Mouse (Mus musculus) heart, embryonic 12.5 days (tissue): Measurements from ENCODE around the gene Gper1. TPM values are rescaled to one million over a fixed set of nuclear protein-coding genes. Genes with fewer than 3 reads are reported as not detected.
"Not testable (repeated sequence)": the region's sequence is repeated elsewhere in the genome, so short reads cannot be mapped to it uniquely, and the experiment has no call there.

Experiments
- ATAC-seq: fragments of 200-750 bp; cut with Nextera tagmentation; 2 replicates; pipeline ENCODE4 v1.8.0; 2017; ENCODE audit warnings: moderate TSS enrichment, moderate library complexity; ENCODE audit not compliant: insufficient number of reproducible peaks, low FRiP score
- H3K27ac ChIP-seq: fragments of 300-500 bp; sonication (generic); 2 replicates; pipeline ENCODE4 v1.5.1; 2016; ENCODE audit warnings: mild to moderate bottlenecking, moderate library complexity; ENCODE audit not compliant: poor library complexity, severe bottlenecking
- H3K27me3 ChIP-seq: fragments of 300-500 bp; sonication (generic); replicated peaks from 2 replicates; pipeline ENCODE4 v1.6.1; 2016; ENCODE audit warnings: mild to moderate bottlenecking, moderate library complexity
- H3K36me3 ChIP-seq: fragments of 300-500 bp; sonication (generic); 2 replicates; pipeline ENCODE4 v1.6.1; 2016; ENCODE audit warnings: mild to moderate bottlenecking, moderate library complexity
- H3K4me1 ChIP-seq: fragments of 300-500 bp; sonication (generic); replicated peaks from 2 replicates; pipeline ENCODE4 v1.6.1; 2016; ENCODE audit warnings: mild to moderate bottlenecking
- H3K4me2 ChIP-seq: fragments of 300-500 bp; sonication (generic); 2 replicates; pipeline ENCODE4 v1.6.1; 2016; ENCODE audit warnings: mild to moderate bottlenecking, moderate library complexity
- H3K4me3 ChIP-seq: fragments of 300-500 bp; sonication (generic); 2 replicates; pipeline ENCODE4 v1.5.1; 2016; ENCODE audit warnings: mild to moderate bottlenecking
- H3K9ac ChIP-seq: fragments of 300-500 bp; sonication (generic); 2 replicates; pipeline ENCODE4 v1.6.1; 2016; ENCODE audit warnings: mild to moderate bottlenecking, moderate library complexity
- H3K9me3 ChIP-seq: fragments of 300-500 bp; sonication (generic); replicated peaks from 2 replicates; pipeline ENCODE4 v1.6.1; 2016; ENCODE audit warnings: mild to moderate bottlenecking, moderate library complexity
- WGBS: fragments of 180-500 bp; shearing (Covaris S2); methylation state at CpG from one replicate; pipeline ENCODE4 v1.1.7; 2016; 5-methylcytosine and 5-hydroxymethylcytosine counted together
- polyA plus RNA-seq: library from polyadenylated mRNA; unstranded; fragments of >200 nt; fragmentation: Nextera tagmentation; extraction: Ambion mirVana; gene quantifications from 2 replicates; pipeline ENCODE4 v1.2.1, GENCODE M21; 2016

Gene Gper1
- polyA plus RNA-seq, 1 experiment from 2014 or later = 0.79 TPM

DNA sequence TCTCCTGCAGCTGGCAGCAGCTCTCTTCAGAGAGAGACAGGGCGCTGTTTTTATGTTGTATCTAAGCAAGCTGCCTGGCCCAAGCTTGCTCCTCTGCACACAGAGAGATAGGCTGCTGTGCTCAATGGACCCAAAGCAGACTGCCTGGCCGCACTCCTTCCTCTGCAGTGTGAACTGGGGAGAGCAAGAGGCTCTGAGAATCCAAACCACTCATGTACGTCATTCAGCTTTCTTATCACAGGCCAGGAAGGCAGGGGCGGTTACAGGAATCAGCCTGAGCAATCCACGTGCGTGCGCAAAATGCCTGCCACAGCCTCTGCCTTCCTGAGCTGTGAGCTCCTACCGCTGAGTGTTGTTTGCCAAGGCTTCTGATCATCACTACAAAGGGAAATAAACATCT, 40.2 kb upstream of the Gper1 start:
- no peaks in the 10 kb centered on the region for H3K36me3 ChIP-seq
- H3K27me3 ChIP-seq = no peaks in the 10 kb centered on the region
- peak overlapping the region; percentile 98 for H3K27ac ChIP-seq
- H3K4me3 ChIP-seq = peak overlapping the region; percentile 80
- peaks cover 87% of the 10 kb centered on the region for H3K4me1 ChIP-seq
- ATAC-seq = peak; percentile 72
- peak overlapping the region; percentile 49 for H3K9ac ChIP-seq
- 8% methylated on average over 8 of the region's 8 CpGs for WGBS
- H3K9me3 ChIP-seq = no peaks in the 10 kb centered on the region
- peak overlapping the region; percentile 89 for H3K4me2 ChIP-seq

DNA sequence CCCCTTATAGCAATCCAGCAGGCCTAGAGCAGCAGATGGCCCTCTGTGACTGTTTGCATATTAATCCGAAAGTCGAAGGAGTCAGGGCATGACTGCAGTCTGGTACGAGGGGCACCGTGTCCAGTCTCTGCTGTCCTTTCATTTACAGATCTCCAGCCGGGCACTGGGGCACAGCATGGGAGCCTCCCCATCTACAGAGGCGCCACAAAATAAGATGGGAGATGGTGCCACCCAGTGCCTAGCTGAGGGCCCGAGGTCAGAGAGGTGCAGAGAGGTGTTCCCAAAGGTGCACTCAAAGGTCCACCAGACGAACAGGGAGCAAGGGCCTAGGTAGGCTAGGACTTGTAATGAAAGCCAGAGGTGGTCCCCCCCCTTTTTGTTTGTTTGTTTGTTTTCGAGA, 39.7 kb upstream of the Gper1 start:
- no peaks in the 10 kb centered on the region for H3K36me3 ChIP-seq
- no peak for ATAC-seq
- 0 out of 2 replicates have a peak overlapping the region, but pooled peaks have one; percentile 46 for H3K9ac ChIP-seq
- H3K4me2 ChIP-seq = peak overlapping the region; percentile 89
- H3K27me3 ChIP-seq = no peaks in the 10 kb centered on the region
- no peaks in the 10 kb centered on the region for H3K9me3 ChIP-seq
- H3K4me1 ChIP-seq = peaks cover 87% of the 10 kb centered on the region
- WGBS = 78% methylated on average over 9 of the region's 9 CpGs
- H3K4me3 ChIP-seq = 0 out of 2 replicates have a peak overlapping the region, but pooled peaks have one; percentile 8
- H3K27ac ChIP-seq = peak overlapping the region; percentile 98

GRCm38 (mm10) chr5:139384531-139384930, 38.4 kb upstream of the Gper1 start:
- H3K27ac ChIP-seq = peak overlapping the region; percentile 98
- H3K4me3 ChIP-seq = no peak overlapping the region
- no peaks in the 10 kb centered on the region for H3K36me3 ChIP-seq
- peak overlapping the region; percentile 34; the same call in 1 of the 2 replicates for H3K9ac ChIP-seq
- no peaks in the 10 kb centered on the region for H3K9me3 ChIP-seq
- H3K27me3 ChIP-seq = no peaks in the 10 kb centered on the region
- 30% methylated on average over 10 of the region's 10 CpGs for WGBS
- peaks cover 87% of the 10 kb centered on the region for H3K4me1 ChIP-seq
- H3K4me2 ChIP-seq = peak overlapping the region; percentile 89
- no peak for ATAC-seq

DNA sequence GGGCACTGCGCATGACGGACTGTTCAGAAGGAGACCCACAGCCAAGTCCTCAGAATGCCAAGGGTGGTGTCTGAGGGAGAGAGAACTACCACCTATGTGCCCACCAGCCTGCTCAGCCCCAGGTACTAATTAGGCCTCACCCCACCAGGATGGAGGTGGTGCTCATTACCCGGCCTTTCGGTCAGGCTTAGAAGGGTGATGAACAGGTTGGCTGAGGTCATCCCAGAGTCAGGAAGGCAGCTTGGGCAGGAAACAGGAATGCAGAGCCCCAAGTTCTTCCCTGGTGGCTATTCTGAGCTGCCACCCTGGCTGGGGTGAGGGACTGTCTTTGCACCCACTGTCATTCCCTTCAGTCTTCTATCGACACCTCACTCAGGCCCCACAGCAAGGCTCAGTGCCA, 36.9 kb upstream of the Gper1 start:
- Histone ChIP-seq H3K9ac (no peak overlapping the region), H3K4me3 (no peak overlapping the region), H3K36me3 (no peaks in the 10 kb centered on the region), H3K4me1 (peaks cover 90% of the 10 kb centered on the region), H3K9me3 (no peaks in the 10 kb centered on the region), H3K27ac (no peak overlapping the region), H3K27me3 (no peaks in the 10 kb centered on the region), H3K4me2 (peak overlapping the region; percentile 9; the same call in 1 of the 2 replicates)
- WGBS = 91% methylated on average over 5 of the region's 5 CpGs
- ATAC-seq = no peak

- Histone ChIP-seq H3K9me3 (no peaks in the 10 kb centered on the region), H3K4me1 (peaks cover 86% of the 10 kb centered on the region), H3K27me3 (no peaks in the 10 kb centered on the region), H3K27ac (peak overlapping the region; percentile 78), H3K36me3 (peaks cover 6% of the 10 kb centered on the region; the same call in 1 of the 2 replicates), H3K4me3 (no peak overlapping the region), H3K9ac (no peak overlapping the region), H3K4me2 (peak overlapping the region; percentile 8; the same call in 1 of the 2 replicates)
- ATAC-seq = no peak
- 75% methylated on average over 10 of the region's 10 CpGs for WGBS
Measured at GRCm38 (mm10) chr5:139387329-139388194, 35.4 kb upstream of the Gper1 start.

GRCm38 (mm10) chr5:139388195-139388570, 34.8 kb upstream of the Gper1 start:
- peaks cover 12% of the 10 kb centered on the region for H3K36me3 ChIP-seq
- H3K9me3 ChIP-seq = no peaks in the 10 kb centered on the region
- no peak overlapping the region for H3K4me3 ChIP-seq
- H3K4me2 ChIP-seq = peak overlapping the region; percentile 8; the same call in 1 of the 2 replicates
- H3K4me1 ChIP-seq = peaks cover 80% of the 10 kb centered on the region
- 55% methylated on average over 4 of the region's 4 CpGs for WGBS
- H3K27me3 ChIP-seq = no peaks in the 10 kb centered on the region
- peak overlapping the region; percentile 26; the same call in 1 of the 2 replicates for H3K9ac ChIP-seq
- peak overlapping the region; percentile 78 for H3K27ac ChIP-seq
- ATAC-seq = no peak

- H3K36me3 ChIP-seq = peaks cover 17% of the 10 kb centered on the region
- H3K27ac ChIP-seq = peak overlapping the region; percentile 78
- WGBS = 70% methylated on average over 17 of the region's 17 CpGs
- H3K9ac ChIP-seq = peak overlapping the region; percentile 50; the same call in 1 of the 2 replicates
- no peaks in the 10 kb centered on the region for H3K27me3 ChIP-seq
- H3K4me1 ChIP-seq = peaks cover 72% of the 10 kb centered on the region
- ATAC-seq = peak; percentile 49
- H3K4me2 ChIP-seq = peak overlapping the region; percentile 34
- no peaks in the 10 kb centered on the region for H3K9me3 ChIP-seq
- H3K4me3 ChIP-seq = no peak overlapping the region
Measured at GRCm38 (mm10) chr5:139388694-139389675, 34.0 kb upstream of the Gper1 start.

GRCm38 (mm10) chr5:139389676-139390061, 33.3 kb upstream of the Gper1 start:
- Histone ChIP-seq H3K4me2 (peak overlapping the region; percentile 34), H3K9ac (peak overlapping the region; percentile 4; the same call in 1 of the 2 replicates), H3K4me1 (peaks cover 70% of the 10 kb centered on the region), H3K27me3 (no peaks in the 10 kb centered on the region), H3K4me3 (0 out of 2 replicates have a peak overlapping the region, but pooled peaks have one; percentile 2), H3K36me3 (peaks cover 20% of the 10 kb centered on the region), H3K9me3 (no peaks in the 10 kb centered on the region), H3K27ac (peak overlapping the region; percentile 78)
- ATAC-seq = peak; percentile 86
- WGBS = 30% methylated on average over 6 of the region's 6 CpGs

DNA sequence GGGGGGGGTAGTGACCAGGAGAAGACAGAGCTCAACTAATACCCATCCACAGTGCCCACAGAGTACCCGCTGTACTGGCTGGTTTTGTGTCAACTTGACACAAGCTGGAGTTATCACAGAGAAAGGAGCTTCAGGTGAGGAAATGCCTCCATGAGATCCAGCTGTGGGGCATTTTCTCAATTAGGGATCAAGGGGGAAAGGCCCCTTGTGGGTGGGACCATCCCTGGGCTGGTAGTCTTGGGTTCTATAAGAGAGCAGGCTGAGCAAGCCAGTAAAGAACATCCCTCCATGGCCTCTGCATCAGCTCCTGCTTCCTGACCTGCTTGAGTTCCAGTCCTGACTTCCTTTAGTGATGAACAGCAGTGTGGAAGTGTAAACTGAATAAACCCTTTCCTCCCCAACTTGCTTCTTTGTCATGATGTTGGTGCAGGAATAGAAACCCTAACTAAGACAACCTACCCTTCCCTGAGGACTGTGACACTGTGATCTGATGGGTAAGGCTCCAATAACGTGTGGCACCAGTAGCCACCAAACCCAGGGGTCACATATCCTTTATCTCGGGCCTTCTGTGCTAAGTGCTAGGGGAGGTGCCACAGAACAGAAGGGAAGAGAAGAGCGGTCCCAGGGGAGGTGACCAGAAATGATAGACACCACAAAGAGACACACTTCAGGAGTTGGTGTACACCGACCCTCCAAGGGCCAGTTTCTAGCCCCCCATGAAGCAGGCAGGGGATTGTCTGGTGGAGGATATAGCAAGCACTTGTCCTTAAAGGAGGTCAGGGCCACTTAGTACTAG, 32.4 kb upstream of the Gper1 start:
- Histone ChIP-seq H3K4me2 (peak overlapping the region; percentile 44), H3K36me3 (peaks cover 20% of the 10 kb centered on the region), H3K9ac (0 out of 2 replicates have a peak overlapping the region, but pooled peaks have one; percentile 38), H3K4me1 (peaks cover 62% of the 10 kb centered on the region), H3K4me3 (peak overlapping the region; percentile 11; the same call in 1 of the 2 replicates)
- not testable (repeated sequence) for H3K9me3 ChIP-seq, H3K27me3 ChIP-seq, ATAC-seq, H3K27ac ChIP-seq
- 60% methylated on average over 5 of the region's 5 CpGs for WGBS
